Mouse (Mus musculus) kidney, postnatal 25 days (tissue): ENCODE data around the gene Zzz3.

Experiments
- DNase-seq, 2 experiments: peaks; one replicate each; pipeline ENCODE4 v3.0.0; 2021; ENCODE audit warnings: mixed read lengths in 2 of 2

Zzz3 gene

DNA sequence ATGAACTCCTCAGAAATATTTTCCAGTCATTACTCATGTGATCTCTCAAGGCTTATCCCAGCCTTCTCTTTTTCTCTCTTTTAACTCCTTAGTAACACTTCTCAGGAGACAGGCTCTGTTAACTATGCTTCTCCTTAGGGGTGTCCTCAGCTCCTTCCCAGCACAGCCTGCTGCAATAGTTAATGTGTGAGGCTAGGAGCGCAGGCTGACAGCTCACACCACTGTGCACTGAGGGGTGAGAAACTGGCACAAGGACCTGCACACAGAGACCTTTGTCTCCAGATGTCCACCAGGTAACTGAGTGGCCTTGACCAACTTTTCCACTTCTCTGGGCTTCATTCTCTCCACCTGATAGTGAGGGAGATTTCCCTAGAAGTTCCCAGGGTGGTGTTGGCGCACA, 102.6 kb downstream of the Zzz3 start:
- no peak for DNase-seq

GRCm38 (mm10) chr3:152498968-152499696, 103.9 kb downstream of the Zzz3 start:
- DNase-seq, result no peak

GRCm38 (mm10) chr3:152507900-152508299, 112.6 kb downstream of the Zzz3 start:
- no peak for DNase-seq

GRCm38 (mm10) chr3:152508419-152508993, 113.2 kb downstream of the Zzz3 start:
- no peak for DNase-seq

DNA sequence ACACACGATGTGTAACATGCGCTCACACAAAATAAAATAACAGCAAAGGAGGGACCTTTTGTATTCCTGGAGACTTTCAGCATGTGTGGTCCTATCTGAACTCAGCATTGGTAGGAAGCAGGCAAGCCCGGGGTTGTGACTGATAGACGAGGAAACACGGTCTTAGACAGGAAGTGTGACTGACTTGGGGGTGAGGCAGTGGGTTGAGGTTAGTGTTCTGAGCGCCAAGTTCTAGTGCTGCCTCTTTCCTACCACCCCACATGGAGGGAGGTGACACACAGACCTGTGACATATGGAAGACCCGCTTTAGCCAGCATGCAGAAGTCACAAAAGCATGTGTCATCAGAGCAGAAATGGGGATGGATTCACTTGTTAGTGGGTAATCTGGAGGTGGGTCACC, 114.0 kb downstream of the Zzz3 start:
- DNase-seq, result no peak
